Mouse (Mus musculus): ENCODE results near the gene Peak1.

DNA sequence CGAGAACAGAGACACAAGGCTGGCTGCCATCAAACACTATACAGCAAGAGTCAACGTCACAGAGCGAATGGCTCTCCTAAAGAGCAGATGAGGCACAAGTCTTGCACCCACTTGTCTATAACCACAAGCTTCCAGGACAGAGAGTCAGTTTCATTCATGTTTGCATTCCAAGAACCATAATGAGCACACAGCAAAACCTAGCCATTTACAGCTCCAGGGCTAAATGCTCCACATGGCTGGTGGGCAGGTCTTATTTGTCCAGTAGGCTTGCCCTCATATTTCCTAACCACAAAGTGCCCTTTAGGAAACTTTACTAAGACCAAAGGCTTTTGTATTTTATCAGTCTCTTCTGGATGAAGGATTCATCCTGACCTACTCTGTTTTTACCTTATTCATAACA, 54.6 kb downstream of the Peak1 start:
- TF ChIP-seq CTCF (IDR thresholded peaks at IDR 0.05; ENCODE audit: borderline replicate concordance, extremely low read depth, insufficient read depth, insufficient read length) = no peak
- TF ChIP-seq POLR2A (IDR thresholded peaks at IDR 0.05; ENCODE audit: borderline replicate concordance, extremely low read depth, insufficient read depth, insufficient read length, poor library complexity, severe bottlenecking) = no peak

Data from brain, embryonic 14.5 days (tissue).